Mouse (Mus musculus) small intestine, adult 2 months (tissue): Measurements from ENCODE around the gene Lman1l. TPM values are rescaled to one million over a fixed set of nuclear protein-coding genes. Genes with fewer than 3 reads are reported as not detected.

Source experiments
- H3K27ac ChIP-seq: fragments of 200-500 bp; 2 replicates; pipeline ENCODE4 v1.5.1; 2012; ENCODE audit warnings: low read depth, low read length, control low read depth, inconsistent platforms; ENCODE audit not compliant: insufficient read depth
- H3K27me3 ChIP-seq: fragments of 200-500 bp; 2 replicates; pipeline ENCODE4 v1.6.1; 2012; ENCODE audit warnings: mild to moderate bottlenecking, moderate library complexity, low read length, inconsistent platforms; ENCODE audit not compliant: control insufficient read depth, insufficient read depth
- H3K36me3 ChIP-seq: fragments of 200-500 bp; 2 replicates; pipeline ENCODE4 v1.6.1; 2012; ENCODE audit warnings: mild to moderate bottlenecking, low read length, control low read depth, inconsistent platforms; ENCODE audit not compliant: control insufficient read depth, insufficient read depth
- H3K4me1 ChIP-seq: fragments of 200-500 bp; 2 replicates; pipeline ENCODE4 v1.6.1; 2012; ENCODE audit warnings: low read length, inconsistent platforms, mixed read lengths; ENCODE audit not compliant: control insufficient read depth, insufficient read depth, insufficient read length
- H3K4me3 ChIP-seq: fragments of 200-500 bp; 2 replicates; pipeline ENCODE4 v1.5.1; 2012; ENCODE audit warnings: low read depth, mild to moderate bottlenecking, control low read depth, inconsistent platforms, low read length, moderate library complexity
- CTCF ChIP-seq: fragments of 200-500 bp; IDR thresholded peaks from 2 replicates; pipeline ENCODE4 v1.5.1; 2012; ENCODE audit warnings: low read depth, mild to moderate bottlenecking, control low read depth, inconsistent platforms, low read length, moderate library complexity, mixed read lengths; ENCODE audit not compliant: insufficient replicate concordance, insufficient read length; ENCODE audit errors: extremely low read depth
- POLR2A ChIP-seq: fragments of 200-500 bp; IDR thresholded peaks from 2 replicates; pipeline ENCODE4 v1.6.1; 2012; ENCODE audit warnings: low read depth, mild to moderate bottlenecking, control low read depth, inconsistent platforms, low read length, moderate library complexity
- WGBS: fragments of 180-500 bp; shearing (Covaris S2); methylation state at CpG from one replicate; pipeline ENCODE4 v1.1.7; 2018; 5-methylcytosine and 5-hydroxymethylcytosine counted together
- polyA plus RNA-seq: library from polyadenylated mRNA; depleted of rRNA; stranded (reverse); fragments of >200 nt; gene quantifications from 2 replicates; pipeline ENCODE4 v1.2.3, GENCODE M21; 2012

Lman1l gene
- polyA plus RNA-seq, 1 experiment: not detected

DNA sequence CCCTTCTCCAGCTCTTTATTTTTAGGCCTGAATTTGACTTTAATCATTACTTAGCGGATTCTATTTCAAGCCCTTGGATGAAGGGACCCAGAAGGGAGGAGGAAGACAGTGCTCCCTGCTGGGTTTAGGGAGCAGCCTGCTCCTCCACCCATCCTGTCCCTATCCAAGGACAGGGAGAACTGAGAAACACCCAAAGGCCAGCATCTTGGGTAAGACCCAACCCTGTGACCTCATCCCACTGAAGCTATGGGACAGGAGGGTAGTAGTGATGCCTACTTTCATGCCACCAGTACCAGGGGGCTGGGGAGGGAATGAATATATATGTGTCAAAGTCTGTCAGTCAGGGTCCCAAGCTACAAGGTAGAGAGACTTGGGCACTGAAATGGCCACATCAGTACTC, 20.4 kb upstream of the Lman1l start:
- WGBS: 95% methylated on average over 1 of the region's 1 CpGs
- Histone ChIP-seq H3K27me3 (no peaks in the 10 kb centered on the region), H3K4me1 (peaks cover 62% of the 10 kb centered on the region), H3K36me3 (no peaks in the 10 kb centered on the region), H3K27ac (peak overlapping the region; percentile 91), H3K4me3 (no peak overlapping the region)
- TF ChIP-seq POLR2A (no peak), CTCF (no peak)

- peak overlapping the region; percentile 91 for H3K27ac ChIP-seq
- peaks cover 63% of the 10 kb centered on the region for H3K4me1 ChIP-seq
- H3K4me3 ChIP-seq: peak overlapping the region; percentile 31
- WGBS: under 1% methylated on average over 15 of the region's 15 CpGs
- no peaks in the 10 kb centered on the region for H3K36me3 ChIP-seq
- peak; percentile 49 for TF ChIP-seq POLR2A
- no peak for TF ChIP-seq CTCF
- H3K27me3 ChIP-seq: no peaks in the 10 kb centered on the region
Observed at GRCm38 (mm10) chr9:57640384-57640783, 19.8 kb upstream of the Lman1l start.

DNA sequence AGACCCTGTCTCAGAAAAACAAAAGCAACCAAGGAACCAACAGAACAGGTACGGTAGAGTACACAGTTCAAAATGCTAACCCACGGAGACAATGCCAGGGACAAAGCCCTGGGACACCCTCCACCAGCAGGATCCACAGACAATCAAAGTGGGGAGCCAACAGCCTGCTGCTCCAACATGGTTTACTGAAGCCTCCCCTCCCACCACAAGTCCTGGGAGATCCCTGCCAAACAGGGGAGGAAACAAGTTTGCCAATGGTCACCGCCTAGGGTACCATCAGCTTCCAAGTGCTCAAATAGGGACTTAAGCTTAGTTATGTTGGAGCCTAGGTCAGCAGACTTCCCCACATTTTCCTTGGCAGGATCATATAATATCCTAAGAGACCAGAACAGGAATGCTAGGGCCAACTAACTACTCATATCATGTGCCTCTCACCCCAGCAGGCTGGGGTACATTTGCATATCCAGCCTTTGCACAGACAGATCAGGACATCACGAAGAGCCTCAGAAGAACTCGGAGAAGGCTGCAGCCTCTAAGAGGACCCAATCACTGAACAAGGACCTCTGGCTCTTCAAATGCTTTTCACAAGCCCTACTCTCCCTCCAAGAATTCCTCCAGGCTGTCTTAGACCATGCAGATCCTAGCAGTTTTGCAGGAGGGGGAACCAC, 19.2 kb upstream of the Lman1l start:
- 24% methylated on average over 5 of the region's 5 CpGs for WGBS
- Histone ChIP-seq H3K4me3 (peak overlapping the region; percentile 31), H3K4me1 (peaks cover 67% of the 10 kb centered on the region), H3K36me3 (no peaks in the 10 kb centered on the region), H3K27me3 (no peaks in the 10 kb centered on the region), H3K27ac (peak overlapping the region; percentile 91)
- no peak for TF ChIP-seq CTCF

- no peak; the same call in 1 of the 2 replicates for TF ChIP-seq POLR2A
- no peak for TF ChIP-seq CTCF
- Histone ChIP-seq H3K4me1 (peaks cover 73% of the 10 kb centered on the region), H3K36me3 (no peaks in the 10 kb centered on the region), H3K4me3 (peak overlapping the region; percentile 27; the same call in 1 of the 2 replicates), H3K27me3 (no peaks in the 10 kb centered on the region), H3K27ac (peak overlapping the region; percentile 94)
- whole genome bisulfite sequencing: 10% methylated on average over 8 of the region's 8 CpGs
Observed at GRCm38 (mm10) chr9:57638651-57639459, 18.3 kb upstream of the Lman1l start.

DNA sequence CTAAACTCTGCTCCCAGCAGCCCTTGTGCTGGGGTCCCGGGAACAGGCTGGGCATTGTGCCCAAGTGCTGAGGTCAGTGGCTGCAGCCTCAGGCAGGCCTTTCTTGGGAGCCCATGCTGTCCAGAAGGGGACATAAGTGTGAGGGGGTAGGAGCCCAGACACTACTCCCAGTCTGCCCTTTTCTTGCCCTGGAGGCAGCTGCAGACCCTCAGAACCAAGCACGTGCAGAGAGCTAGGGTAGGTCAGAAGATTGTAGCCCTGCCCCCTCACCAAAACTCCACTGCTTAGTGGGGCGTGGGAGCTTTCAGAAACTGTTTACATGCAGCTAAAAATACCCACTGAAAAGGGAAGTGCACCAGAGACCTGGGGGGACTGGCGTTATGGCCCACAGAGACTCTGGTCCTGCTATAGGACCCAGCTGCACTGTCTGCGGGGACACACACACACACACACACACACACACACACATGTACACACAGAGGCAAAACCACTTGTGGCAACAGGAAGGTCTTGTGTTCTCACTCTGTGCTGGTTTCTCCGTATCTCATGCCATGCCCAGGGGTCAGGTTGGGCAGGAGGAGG, 17.3 kb upstream of the Lman1l start:
- Histone ChIP-seq H3K27me3 (no peaks in the 10 kb centered on the region), H3K27ac (peak overlapping the region; percentile 94)
- TF ChIP-seq POLR2A (no peak), CTCF (no peak)

GRCm38 (mm10) chr9:57637272-57637671, 16.7 kb upstream of the Lman1l start:
- no peaks in the 10 kb centered on the region for H3K27me3 ChIP-seq
- H3K27ac ChIP-seq: peak overlapping the region; percentile 94
- peaks cover 66% of the 10 kb centered on the region for H3K4me1 ChIP-seq
- 50% methylated on average over 3 of the region's 3 CpGs for WGBS
- no peaks in the 10 kb centered on the region for H3K36me3 ChIP-seq
- H3K4me3 ChIP-seq: no peak overlapping the region
- TF ChIP-seq POLR2A (no peak), CTCF (no peak)

More for the DNA sequence above, 17.3 kb upstream of the Lman1l start:
- peaks cover 70% of the 10 kb centered on the region for H3K4me1 ChIP-seq
- 6% methylated on average over 6 of the region's 6 CpGs for WGBS
- H3K36me3 ChIP-seq: no peaks in the 10 kb centered on the region
- H3K4me3 ChIP-seq: peak overlapping the region; percentile 27
